In the genomic region with DNA sequence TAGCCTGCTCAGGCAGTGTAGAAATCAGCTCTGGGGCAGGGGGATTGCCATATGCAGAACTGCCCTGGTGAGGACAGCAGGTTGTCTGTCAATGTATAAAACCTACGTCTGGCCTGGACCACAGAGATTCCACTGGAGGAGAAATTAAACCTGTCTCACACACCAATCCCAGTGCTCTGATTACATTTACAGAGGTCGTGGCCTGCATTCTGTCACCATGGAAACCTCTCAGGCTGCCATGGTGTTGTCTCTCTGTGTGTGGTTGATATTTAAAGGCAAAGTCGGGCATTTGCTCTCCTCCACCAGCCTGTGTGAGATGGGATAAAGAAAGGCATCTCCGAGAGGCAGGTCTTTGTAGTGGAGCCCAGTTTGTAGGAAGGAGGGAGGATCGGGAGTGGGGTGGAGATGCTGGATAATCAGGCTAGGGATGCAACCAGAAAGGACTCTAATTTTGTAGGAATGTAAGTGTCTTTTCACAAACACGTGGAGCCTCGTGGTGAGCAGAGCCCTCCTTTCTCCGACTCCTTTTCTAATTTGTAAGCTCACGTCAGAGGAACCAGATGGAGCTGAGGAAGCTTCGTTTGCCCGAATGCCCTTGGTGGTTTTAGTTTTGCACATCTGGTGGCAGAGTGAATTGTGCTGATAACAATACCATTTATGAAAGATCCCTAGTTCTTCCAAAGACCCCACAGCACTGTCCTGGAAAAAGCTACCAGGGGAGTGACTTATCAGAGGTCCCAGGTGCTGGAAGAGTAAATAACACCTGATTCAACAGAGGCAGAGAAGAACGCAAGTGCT, we compare ENCODE assay signal across 12 mouse cellular contexts. TPM values are rescaled to one million over a fixed set of nuclear protein-coding genes. Genes with fewer than 3 reads are reported as not detected.
DNase-seq lines count a peak whose midpoint lies in the region; ATAC-seq lines count a peak whose summit lies in the region.
"Had no signal": no experiment of that assay in that cellular context is flagged by ENCODE, and none has a peak within 500 bp of the region (broad histone marks: within the 10 kb centered on the region; RNA-seq: fewer than 3 reads in every experiment).

No protein-coding gene starts in this region.

- intact Hi-C loops in left cerebral cortex, postnatal 10 days (cut with DNase I) = no loop called here
- intact Hi-C loops in heart, postnatal 10 days (cut with DNase I) = no loop called here

- DNase-seq in embryonic facial prominence, embryonic 11.5 days (ENCODE audit: low spot score) = peak; percentile 37
- peak; percentile 51 for DNase-seq in neural tube, embryonic 11.5 days (ENCODE audit: low spot score)
- DNase-seq in left cerebral cortex, postnatal 10 days (ENCODE audit: extremely low spot score in 1 of 2, low spot score in 2 of 2) = no peak
- DNase-seq in frontal cortex, postnatal 14 days (ENCODE audit: low spot score in 2 of 2) = no peak
- no peak for DNase-seq in heart, postnatal 10 days
- DNase-seq: adrenal gland, postnatal 25 days; layer of hippocampus, postnatal 36 days; spleen, adult 18-20 months had no signal

- H3K4me3 ChIP-seq in embryonic facial prominence, embryonic 11.5 days (ENCODE audit: low read depth, low read length) = no peak overlapping the region
- no peak overlapping the region for H3K4me3 ChIP-seq in hindbrain, embryonic 15.5 days
- no peak overlapping the region for H3K4me3 ChIP-seq in neural tube, embryonic 11.5 days (ENCODE audit: low read depth, low read length)

- no peak overlapping the region for H3K4me2 ChIP-seq in embryonic facial prominence, embryonic 11.5 days (ENCODE audit: low read depth, low read length)
- peak overlapping the region; percentile 6; the same call in 1 of the 2 replicates for H3K4me2 ChIP-seq in hindbrain, embryonic 15.5 days
- no peak overlapping the region for H3K4me2 ChIP-seq in neural tube, embryonic 11.5 days (ENCODE audit: low read depth)

- no peaks in the 10 kb centered on the region; the same call in 1 of the 2 replicates for H3K4me1 ChIP-seq in embryonic facial prominence, embryonic 11.5 days (ENCODE audit: control insufficient read depth, insufficient read depth, low read length)
- peaks cover 37% of the 10 kb centered on the region for H3K4me1 ChIP-seq in hindbrain, embryonic 15.5 days (replicated peaks)
- peaks cover 6% of the 10 kb centered on the region; the same call in 1 of the 2 replicates for H3K4me1 ChIP-seq in neural tube, embryonic 11.5 days (ENCODE audit: control insufficient read depth, insufficient read depth, low read length)

- H3K9ac ChIP-seq in embryonic facial prominence, embryonic 11.5 days (replicated peaks; ENCODE audit: low read length) = no peak overlapping the region
- H3K9ac ChIP-seq in hindbrain, embryonic 15.5 days = no peak overlapping the region
- H3K9ac ChIP-seq in neural tube, embryonic 11.5 days (ENCODE audit: low read length) = no peak overlapping the region

- no peaks in the 10 kb centered on the region for H3K27me3 ChIP-seq in embryonic facial prominence, embryonic 11.5 days (ENCODE audit: control insufficient read depth, insufficient read depth, low read length)
- H3K27me3 ChIP-seq in hindbrain, embryonic 15.5 days = no peaks in the 10 kb centered on the region
- no peaks in the 10 kb centered on the region for H3K27me3 ChIP-seq in neural tube, embryonic 11.5 days (ENCODE audit: control insufficient read depth, insufficient read depth, low read length)

- no peaks in the 10 kb centered on the region for H3K9me3 ChIP-seq in embryonic facial prominence, embryonic 11.5 days (replicated peaks; ENCODE audit: control insufficient read depth, low read length)
- H3K9me3 ChIP-seq in hindbrain, embryonic 15.5 days = no peaks in the 10 kb centered on the region
- H3K9me3 ChIP-seq in neural tube, embryonic 11.5 days (ENCODE audit: control insufficient read depth, low read length) = no peaks in the 10 kb centered on the region

- H3K36me3 ChIP-seq in embryonic facial prominence, embryonic 11.5 days (replicated peaks; ENCODE audit: control insufficient read depth, insufficient read depth, low read depth, low read length) = no peaks in the 10 kb centered on the region
- H3K36me3 ChIP-seq in hindbrain, embryonic 15.5 days = no peaks in the 10 kb centered on the region
- H3K36me3 ChIP-seq in neural tube, embryonic 11.5 days (ENCODE audit: control insufficient read depth, insufficient read depth, low read length) = no peaks in the 10 kb centered on the region

- WGBS in embryonic facial prominence, embryonic 11.5 days = 39% methylated on average over 12 of the region's 12 CpGs
- 11% methylated on average over 12 of the region's 12 CpGs for WGBS in hindbrain, embryonic 15.5 days
- WGBS in neural tube, embryonic 11.5 days = 29% methylated on average over 12 of the region's 12 CpGs

- ATAC-seq in activated CD4-positive, CD25-positive, alpha-beta regulatory T cell, adult 4 months = peak; percentile 23
- 0 out of 2 replicates have a peak, but pooled peaks have one; percentile 39 for ATAC-seq in embryonic facial prominence, embryonic 11.5 days (replicated peaks; ENCODE audit: insufficient number of reproducible peaks, low FRiP score, low TSS enrichment, low read depth)
- ATAC-seq in hindbrain, embryonic 15.5 days (ENCODE audit: low FRiP score, low read depth) = peak; percentile 84
- ATAC-seq in neural tube, embryonic 11.5 days (ENCODE audit: insufficient read depth, low FRiP score, low TSS enrichment) = no peak
- ATAC-seq in megakaryocyte-erythroid progenitor cell, adult 5-6 weeks (replicated peaks; ENCODE audit: low FRiP score, low TSS enrichment, poor library complexity, severe bottlenecking) = no peak

- H3K27ac ChIP-seq in embryonic facial prominence, embryonic 11.5 days (replicated peaks; ENCODE audit: low read depth, low read length) = no peak overlapping the region
- peak overlapping the region; percentile 76 for H3K27ac ChIP-seq in hindbrain, embryonic 15.5 days (replicated peaks)
- peak overlapping the region; percentile 65 for H3K27ac ChIP-seq in neural tube, embryonic 11.5 days (ENCODE audit: low read depth, low read length)

RNA-seq across cellular contexts. Expression of a gene that starts 7.7 kb away (rescaled TPM):
- polyA plus RNA-seq in activated CD4-positive, CD25-positive, alpha-beta regulatory T cell, adult 4 months (2017; shearing (Covaris generic)) = 100 to 1,000 TPM; 615 to 687 TPM
- polyA plus RNA-seq in embryonic facial prominence, embryonic 11.5 days (2014; fragmentation: Nextera tagmentation; extraction: Ambion mirVana) = 0.25 and 0.43 TPM in 2 replicates
- 6.1 and 6.5 TPM in 2 replicates for polyA plus RNA-seq in hindbrain, embryonic 15.5 days (2015; fragmentation: Nextera tagmentation; extraction: Ambion mirVana)
- polyA plus RNA-seq in neural tube, embryonic 11.5 days (2014; fragmentation: Nextera tagmentation; extraction: Ambion mirVana) = 1.8 and 2.1 TPM in 2 replicates
- 1 to 10 TPM; 1.3 to 1.6 TPM for total RNA-seq in left cerebral cortex, postnatal 10 days (2021)
- total RNA-seq in megakaryocyte-erythroid progenitor cell, adult 5-6 weeks (2014; fragmentation: Nextera tagmentation) = 2.7 and 11.3 TPM in 2 replicates
- 3.7 TPM in 1 of 2 replicates, not detected in the other for total RNA-seq in megakaryocyte-erythroid progenitor cell, adult 5-6 weeks (2017)
- under 1 TPM; 0.47 to 0.91 TPM for total RNA-seq in heart, postnatal 10 days (2021)
- total RNA-seq: common myeloid progenitor, adult 5-6 weeks had no signal

Comparison
In these comparisons a context has a peak if more than half of its experiments do, and no peak if none do; other contexts are left out.
1. ATAC-seq: peak in activated CD4-positive, CD25-positive, alpha-beta regulatory T cell, adult 4 months (single experiment), embryonic facial prominence, embryonic 11.5 days (single experiment) and hindbrain, embryonic 15.5 days (single experiment); none in neural tube, embryonic 11.5 days (single experiment) and megakaryocyte-erythroid progenitor cell, adult 5-6 weeks (single experiment).
2. DNase-seq: peak in embryonic facial prominence, embryonic 11.5 days (single experiment) and neural tube, embryonic 11.5 days (single experiment); none in left cerebral cortex, postnatal 10 days (0 of 2), frontal cortex, postnatal 14 days (0 of 2) and heart, postnatal 10 days (0 of 2).
3. RNA of a gene that starts 7.7 kb away (polyA plus RNA-seq): 615 to 687 TPM in activated CD4-positive, CD25-positive, alpha-beta regulatory T cell, adult 4 months; 6.1 to 6.5 TPM in hindbrain, embryonic 15.5 days, 1.8 to 2.1 TPM in neural tube, embryonic 11.5 days and 0.25 to 0.43 TPM in embryonic facial prominence, embryonic 11.5 days; every median in the first group is over 10 times any median in the second.